Mouse (Mus musculus) kidney, adult 2 months (tissue): ENCODE data around the gene Gm128. TPM values are rescaled to one million over a fixed set of nuclear protein-coding genes. Genes with fewer than 3 reads are reported as not detected.

ENCODE experiments used
- DNase-seq: peaks from one replicate; pipeline ENCODE4 v3.0.0; 2021
- H3K27ac ChIP-seq: fragments of 200-500 bp; 2 replicates; pipeline ENCODE4 v1.5.1; 2012; ENCODE audit warnings: low read depth, low read length, control low read depth, inconsistent platforms; ENCODE audit not compliant: insufficient read depth
- H3K27me3 ChIP-seq: fragments of 200-500 bp; replicated peaks from 2 replicates; pipeline ENCODE4 v1.6.1; 2012; ENCODE audit warnings: mild to moderate bottlenecking, moderate library complexity, low read length, inconsistent platforms; ENCODE audit not compliant: control insufficient read depth, insufficient read depth
- H3K36me3 ChIP-seq: fragments of 200-500 bp; 2 replicates; pipeline ENCODE4 v1.6.1; 2012; ENCODE audit warnings: mild to moderate bottlenecking, moderate library complexity, low read length, inconsistent platforms; ENCODE audit not compliant: control insufficient read depth, insufficient read depth
- H3K4me1 ChIP-seq: fragments of 200-500 bp; 2 replicates; pipeline ENCODE4 v1.6.1; 2011; ENCODE audit warnings: low read length; ENCODE audit not compliant: control insufficient read depth, insufficient read depth
- H3K4me3 ChIP-seq: fragments of 200-500 bp; 2 replicates; pipeline ENCODE4 v1.5.1; 2011; ENCODE audit warnings: mild to moderate bottlenecking, low read depth, low read length, control low read depth; ENCODE audit not compliant: insufficient read depth
- CTCF ChIP-seq: fragments of 200-500 bp; conservative IDR thresholded peaks from 2 replicates; pipeline ENCODE4 v1.5.1; 2011; ENCODE audit warnings: low read depth, mild to moderate bottlenecking, control low read depth, low read length, moderate library complexity, mixed read lengths; ENCODE audit not compliant: insufficient read depth, insufficient read length
- POLR2A ChIP-seq: fragments of 200-500 bp; IDR thresholded peaks from one replicate; pipeline ENCODE4 v1.6.1; 2011; ENCODE audit warnings: low read depth, low read length, control low read depth
- WGBS: fragments of 180-500 bp; shearing (Covaris S2); methylation state at CpG from one replicate; pipeline ENCODE4 v1.1.7; 2018; 5-methylcytosine and 5-hydroxymethylcytosine counted together
- polyA plus RNA-seq: library from polyadenylated mRNA; depleted of rRNA; stranded (reverse); fragments of >200 nt; gene quantifications from 2 replicates; pipeline ENCODE4 v1.2.3, GENCODE M21; 2012

Gene Gm128
- polyA plus RNA-seq, 1 experiment: 5.9 TPM

GRCm38 (mm10) chr3:95280747-95281146, 39.3 kb upstream of the Gm128 start:
- H3K27ac ChIP-seq: peak overlapping the region; percentile 93
- peaks cover 26% of the 10 kb centered on the region for H3K4me1 ChIP-seq
- no peak for TF ChIP-seq POLR2A
- no peak for TF ChIP-seq CTCF
- WGBS: 12% methylated on average over 8 of the region's 8 CpGs
- DNase-seq: peak; percentile 64
- H3K27me3 ChIP-seq: no peaks in the 10 kb centered on the region
- peak overlapping the region; percentile 67 for H3K4me3 ChIP-seq
- H3K36me3 ChIP-seq: no peaks in the 10 kb centered on the region

DNA sequence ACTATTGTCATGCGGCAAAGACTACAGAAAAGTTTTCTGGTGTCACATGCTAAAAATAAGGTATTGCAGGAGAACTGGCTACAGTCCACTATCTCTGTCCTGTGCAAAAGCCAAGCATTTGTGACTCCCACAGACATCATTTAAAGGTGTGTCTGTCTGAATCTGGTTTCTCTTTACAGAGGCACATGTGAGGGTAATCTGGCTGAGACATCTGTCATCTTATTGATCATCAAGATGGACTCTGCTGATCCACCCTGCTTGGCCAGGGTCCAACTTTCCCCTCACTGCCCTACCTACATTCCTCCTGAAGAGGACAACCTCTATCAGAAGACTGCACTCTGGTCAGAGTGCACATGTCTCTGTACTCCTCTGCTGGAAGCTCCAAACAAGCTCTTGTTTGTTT, 35.8 kb upstream of the Gm128 start:
- Histone ChIP-seq H3K4me1 (peaks cover 13% of the 10 kb centered on the region), H3K36me3 (no peaks in the 10 kb centered on the region), H3K27me3 (no peaks in the 10 kb centered on the region), H3K27ac (no peak overlapping the region), H3K4me3 (no peak overlapping the region)
- peak; percentile 36 for DNase-seq
- WGBS: 41% methylated on average over 1 of the region's 1 CpGs
- no peak for TF ChIP-seq POLR2A

- no peak for TF ChIP-seq POLR2A
- no peak for TF ChIP-seq CTCF
- no peaks in the 10 kb centered on the region for H3K27me3 ChIP-seq
- DNase-seq: no peak
- no peak overlapping the region for H3K4me3 ChIP-seq
- H3K4me1 ChIP-seq: peaks cover 13% of the 10 kb centered on the region
- no peaks in the 10 kb centered on the region for H3K36me3 ChIP-seq
- no peak overlapping the region; the same call in 1 of the 2 replicates for H3K27ac ChIP-seq
- 64% methylated on average over 5 of the region's 5 CpGs for WGBS
These were observed 35.1 kb upstream of the Gm128 start for GRCm38 (mm10) chr3:95276428-95276934.

- Histone ChIP-seq H3K36me3 (no peaks in the 10 kb centered on the region), H3K4me3 (no peak overlapping the region), H3K4me1 (peaks cover 13% of the 10 kb centered on the region), H3K27me3 (no peaks in the 10 kb centered on the region), H3K27ac (no peak overlapping the region)
- TF ChIP-seq CTCF (no peak), POLR2A (no peak)
- WGBS: 62% methylated on average over 6 of the region's 6 CpGs
- DNase-seq: no peak
These were observed 33.8 kb upstream of the Gm128 start for GRCm38 (mm10) chr3:95275161-95275560.

- no peak for DNase-seq
- Histone ChIP-seq H3K4me1 (peaks cover 16% of the 10 kb centered on the region), H3K36me3 (no peaks in the 10 kb centered on the region), H3K27ac (no peak overlapping the region), H3K27me3 (no peaks in the 10 kb centered on the region), H3K4me3 (no peak overlapping the region)
- no peak for TF ChIP-seq POLR2A
- no peak for TF ChIP-seq CTCF
- WGBS: 95% methylated on average over 4 of the region's 4 CpGs
These were observed 33.1 kb upstream of the Gm128 start for GRCm38 (mm10) chr3:95274453-95274852.

DNA sequence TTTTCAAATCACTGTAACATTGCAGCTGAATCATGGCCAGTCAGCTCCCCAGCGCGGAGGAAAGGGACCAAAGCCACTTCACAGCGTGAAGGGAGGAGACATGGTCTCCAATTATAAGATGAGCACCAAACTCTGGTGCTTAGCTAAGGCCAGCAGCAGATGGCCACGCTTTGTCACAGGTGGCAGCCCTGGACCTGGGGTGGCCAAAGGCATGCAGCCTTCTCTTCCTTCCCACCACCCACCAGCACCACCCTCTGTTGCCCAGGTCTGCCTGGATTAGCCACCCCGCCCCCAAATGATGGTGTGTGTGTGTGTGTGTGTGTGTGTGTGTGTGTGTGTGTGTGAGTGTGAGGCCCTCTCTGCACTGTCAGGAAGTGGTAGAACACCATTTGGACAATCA, 32.1 kb upstream of the Gm128 start:
- no peak overlapping the region for H3K4me3 ChIP-seq
- TF ChIP-seq POLR2A: no peak
- no peak for TF ChIP-seq CTCF
- H3K36me3 ChIP-seq: no peaks in the 10 kb centered on the region
- WGBS: 98% methylated on average over 5 of the region's 5 CpGs
- DNase-seq: no peak
- H3K4me1 ChIP-seq: peaks cover 18% of the 10 kb centered on the region
- no peaks in the 10 kb centered on the region for H3K27me3 ChIP-seq
- no peak overlapping the region for H3K27ac ChIP-seq

- peaks cover 17% of the 10 kb centered on the region for H3K4me1 ChIP-seq
- H3K4me3 ChIP-seq: no peak overlapping the region
- 74% methylated on average over 12 of the region's 12 CpGs for WGBS
- TF ChIP-seq POLR2A (no peak), CTCF (no peak)
- H3K36me3 ChIP-seq: no peaks in the 10 kb centered on the region
- no peak overlapping the region for H3K27ac ChIP-seq
- H3K27me3 ChIP-seq: no peaks in the 10 kb centered on the region
- peak; percentile 37 for DNase-seq
These were observed 29.5 kb upstream of the Gm128 start for GRCm38 (mm10) chr3:95270766-95271364.

- H3K4me1 ChIP-seq: peaks cover 17% of the 10 kb centered on the region
- 52% methylated on average over 5 of the region's 5 CpGs for WGBS
These were observed 28.4 kb upstream of the Gm128 start for GRCm38 (mm10) chr3:95269789-95270188.

More at GRCm38 (mm10) chr3:95269789-95270188, 28.4 kb upstream of the Gm128 start:
- Histone ChIP-seq H3K36me3 (no peaks in the 10 kb centered on the region), H3K27ac (peak overlapping the region; percentile 43), H3K27me3 (no peaks in the 10 kb centered on the region), H3K4me3 (no peak overlapping the region)
- DNase-seq: no peak
- no peak for TF ChIP-seq CTCF
- TF ChIP-seq POLR2A: no peak
